Mouse (Mus musculus): ENCODE data around the gene Gtpbp3. TPM values are rescaled to one million over a fixed set of nuclear protein-coding genes. Genes with fewer than 3 reads are reported as not detected.

Gene Gtpbp3
- polyA plus RNA-seq, 1 experiment, result 6.1 TPM

DNA sequence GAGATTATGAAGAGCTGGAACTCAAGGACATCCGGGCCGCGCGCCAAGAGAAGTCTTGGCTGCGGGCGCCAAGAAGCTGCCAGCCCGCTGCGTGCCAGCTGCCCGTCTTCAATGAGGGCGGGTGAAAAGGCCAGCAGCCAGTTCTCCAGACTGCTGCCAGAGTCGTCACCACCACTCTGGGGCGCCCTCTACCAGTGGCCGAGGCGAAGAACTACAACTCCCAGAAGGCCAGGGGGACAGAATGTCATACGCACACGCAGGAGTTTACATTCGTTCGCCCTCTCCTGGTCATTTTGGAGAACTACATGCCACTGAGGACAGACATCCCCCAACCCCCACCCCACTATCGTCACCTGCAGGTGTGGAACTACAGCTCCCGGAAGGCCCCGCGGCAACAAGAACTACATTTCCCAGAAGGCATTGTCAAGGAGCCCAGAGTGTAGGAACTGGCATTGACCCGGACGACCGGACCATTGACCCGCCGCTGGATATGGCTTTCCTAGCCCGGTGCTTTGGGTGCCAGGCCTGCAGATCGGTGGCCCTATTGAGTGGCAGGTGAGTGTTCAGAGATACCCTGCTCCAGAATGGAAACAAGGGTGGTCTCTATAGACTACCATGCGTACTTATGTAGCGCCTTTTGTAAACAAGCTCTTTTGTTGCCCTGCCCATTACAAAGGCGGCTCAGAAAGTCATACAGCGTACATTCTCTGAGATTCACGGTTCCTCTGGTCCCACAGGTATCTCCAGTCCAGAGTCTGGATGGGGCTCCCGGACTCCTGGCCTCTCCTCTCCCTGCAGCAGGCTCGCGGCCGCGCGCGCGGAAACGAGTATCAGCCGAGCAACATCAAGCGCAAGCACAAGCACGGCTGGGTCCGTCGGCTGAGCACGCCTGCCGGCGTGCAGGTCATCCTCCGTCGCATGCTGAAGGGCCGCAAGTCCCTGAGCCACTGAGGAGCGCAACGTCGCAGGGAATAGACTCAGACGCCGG is 23.1 kb upstream of the Gtpbp3 start, which contains the start of gene Mrpl34:
TSS of gene Mrpl34 (plus strand) at position 447 of the 988 bp plus-strand sequence.
- H3K4me3 ChIP-seq (ENCODE audit: control insufficient read depth, low read depth, low read length), result peak within 1 kb of the TSS; percentile 97
- peak; percentile 42 for TF ChIP-seq POLR2A (IDR thresholded peaks at IDR 0.05; ENCODE audit: control insufficient read depth, low read depth, low read length)
- peak; percentile 89 for TF ChIP-seq CTCF (IDR thresholded peaks at IDR 0.05; ENCODE audit: control insufficient read depth, insufficient read depth, insufficient replicate concordance, low read depth, low read length)
- H3K4me1 ChIP-seq (ENCODE audit: control insufficient read depth, insufficient read depth, low read length), result peaks cover 34% of the 10 kb centered on the region
- no peaks in the 10 kb centered on the region for H3K27me3 ChIP-seq (ENCODE audit: control insufficient read depth, insufficient read depth, low read length)
- peak within 1 kb of the TSS; percentile 94 for H3K27ac ChIP-seq (ENCODE audit: control insufficient read depth, insufficient read depth, low read depth, low read length)
- no peaks in the 10 kb centered on the region for H3K36me3 ChIP-seq (ENCODE audit: control insufficient read depth, insufficient read depth, low read length)

DNA sequence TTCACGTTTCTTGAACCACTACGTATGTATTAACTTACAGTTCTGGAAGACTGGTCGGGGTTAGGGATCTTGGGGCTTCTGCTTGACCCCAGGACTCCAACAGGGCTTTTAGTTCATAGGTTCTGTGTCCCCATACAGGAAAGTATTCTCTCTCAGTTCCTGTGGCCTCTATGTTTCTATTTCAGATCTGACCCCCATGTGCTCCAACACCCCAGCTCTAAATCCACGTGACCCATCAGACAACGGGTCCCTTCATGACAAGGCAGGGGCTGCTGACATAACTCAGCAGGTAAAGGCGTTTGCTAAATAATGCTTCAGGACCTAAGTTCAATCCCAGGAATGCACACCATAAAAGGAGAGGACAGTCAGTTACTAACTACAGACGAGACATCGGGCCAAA is 22.2 kb upstream of the Gtpbp3 start:
- Histone ChIP-seq H3K27me3 (ENCODE audit: control insufficient read depth, insufficient read depth, low read length) (no peaks in the 10 kb centered on the region), H3K4me1 (ENCODE audit: control insufficient read depth, insufficient read depth, low read length) (peaks cover 36% of the 10 kb centered on the region), H3K27ac (ENCODE audit: control insufficient read depth, insufficient read depth, low read depth, low read length) (no peak overlapping the region), H3K4me3 (ENCODE audit: control insufficient read depth, low read depth, low read length) (no peak overlapping the region), H3K36me3 (ENCODE audit: control insufficient read depth, insufficient read depth, low read length) (no peaks in the 10 kb centered on the region)
- no peak for TF ChIP-seq CTCF (IDR thresholded peaks at IDR 0.05; ENCODE audit: control insufficient read depth, insufficient read depth, insufficient replicate concordance, low read depth, low read length)
- TF ChIP-seq POLR2A (IDR thresholded peaks at IDR 0.05; ENCODE audit: control insufficient read depth, low read depth, low read length), result no peak

DNA sequence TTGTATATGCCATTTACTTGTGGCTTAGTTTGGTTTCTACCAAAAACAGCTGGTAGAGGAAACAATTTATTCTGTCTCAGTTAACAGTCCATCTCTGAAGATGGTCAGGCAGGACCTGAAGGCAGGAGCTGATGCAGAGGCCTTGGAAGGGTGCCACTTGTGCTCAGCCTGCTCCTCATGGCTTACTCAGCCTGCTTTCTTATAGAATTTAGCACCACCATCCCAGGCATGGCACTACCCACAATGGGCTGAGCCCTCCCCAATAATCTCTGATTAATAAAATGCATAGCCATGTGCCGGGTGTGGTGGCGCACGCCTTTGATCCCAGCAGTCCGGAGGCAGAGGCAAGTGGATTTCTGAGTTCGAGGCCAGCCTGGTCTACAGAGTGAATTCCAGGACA is 21.7 kb upstream of the Gtpbp3 start:
- Histone ChIP-seq H3K27ac (ENCODE audit: control insufficient read depth, insufficient read depth, low read depth, low read length) (no peak overlapping the region), H3K4me3 (ENCODE audit: control insufficient read depth, low read depth, low read length) (no peak overlapping the region)
- TF ChIP-seq POLR2A (IDR thresholded peaks at IDR 0.05; ENCODE audit: control insufficient read depth, low read depth, low read length) (no peak), CTCF (IDR thresholded peaks at IDR 0.05; ENCODE audit: control insufficient read depth, insufficient read depth, insufficient replicate concordance, low read depth, low read length) (no peak)

DNA sequence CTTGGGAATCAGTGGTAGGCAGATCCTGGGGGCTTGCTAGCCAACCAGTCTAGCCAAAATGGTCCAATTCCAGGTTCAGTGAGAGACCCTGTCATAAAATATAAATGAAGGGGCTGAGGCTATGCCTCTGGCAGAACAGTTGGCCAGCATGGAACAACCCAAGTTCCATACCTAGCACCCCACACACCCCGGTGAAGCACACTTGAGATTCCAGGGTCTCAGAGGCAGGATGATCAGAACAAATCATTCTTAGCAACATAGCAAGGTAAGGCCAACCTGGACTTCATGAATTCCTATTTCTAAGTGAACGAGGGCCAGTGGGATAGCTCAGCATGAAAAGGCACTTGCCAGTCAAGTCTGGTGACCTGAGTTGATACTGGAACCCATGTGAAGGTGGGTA is 20.7 kb upstream of the Gtpbp3 start:
- peak overlapping the region; percentile 8; the same call in 1 of the 2 replicates for H3K4me3 ChIP-seq (ENCODE audit: control insufficient read depth, low read depth, low read length)
- H3K4me1 ChIP-seq (ENCODE audit: control insufficient read depth, insufficient read depth, low read length), result peaks cover 26% of the 10 kb centered on the region
- H3K27ac ChIP-seq (ENCODE audit: control insufficient read depth, insufficient read depth, low read depth, low read length), result no peak overlapping the region
- TF ChIP-seq POLR2A (IDR thresholded peaks at IDR 0.05; ENCODE audit: control insufficient read depth, low read depth, low read length) (no peak), CTCF (IDR thresholded peaks at IDR 0.05; ENCODE audit: control insufficient read depth, insufficient read depth, insufficient replicate concordance, low read depth, low read length) (no peak)
- no peaks in the 10 kb centered on the region for H3K27me3 ChIP-seq (ENCODE audit: control insufficient read depth, insufficient read depth, low read length)
- H3K36me3 ChIP-seq (ENCODE audit: control insufficient read depth, insufficient read depth, low read length), result no peaks in the 10 kb centered on the region

More for the DNA sequence above, 21.7 kb upstream of the Gtpbp3 start:
- Histone ChIP-seq H3K27me3 (ENCODE audit: control insufficient read depth, insufficient read depth, low read length) (no peaks in the 10 kb centered on the region), H3K4me1 (ENCODE audit: control insufficient read depth, insufficient read depth, low read length) (peaks cover 34% of the 10 kb centered on the region), H3K36me3 (ENCODE audit: control insufficient read depth, insufficient read depth, low read length) (no peaks in the 10 kb centered on the region)

DNA sequence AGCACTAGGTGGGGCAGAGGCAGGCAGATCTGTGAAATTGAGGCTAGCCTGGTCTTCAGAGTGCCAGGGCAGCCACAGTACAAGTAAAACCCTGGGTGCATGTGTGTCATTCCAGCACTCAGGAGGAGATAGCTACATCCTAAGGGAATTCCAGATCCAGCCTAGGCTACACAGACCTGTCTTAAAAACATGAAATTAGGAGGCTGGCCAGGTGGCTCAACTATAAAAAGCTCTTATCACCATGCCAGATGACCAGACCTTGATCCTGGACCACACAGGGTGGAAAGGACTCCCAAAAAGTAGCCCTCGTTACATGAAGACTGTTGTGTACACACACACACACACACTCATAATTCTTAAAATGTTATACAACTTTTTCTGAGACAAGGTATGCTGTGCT is 19.9 kb upstream of the Gtpbp3 start:
- TF ChIP-seq POLR2A (IDR thresholded peaks at IDR 0.05; ENCODE audit: control insufficient read depth, low read depth, low read length), result no peak
- TF ChIP-seq CTCF (IDR thresholded peaks at IDR 0.05; ENCODE audit: control insufficient read depth, insufficient read depth, insufficient replicate concordance, low read depth, low read length), result no peak
- Histone ChIP-seq H3K4me1 (ENCODE audit: control insufficient read depth, insufficient read depth, low read length) (peaks cover 21% of the 10 kb centered on the region), H3K27ac (ENCODE audit: control insufficient read depth, insufficient read depth, low read depth, low read length) (no peak overlapping the region), H3K36me3 (ENCODE audit: control insufficient read depth, insufficient read depth, low read length) (no peaks in the 10 kb centered on the region), H3K4me3 (ENCODE audit: control insufficient read depth, low read depth, low read length) (peak overlapping the region; percentile 88; the same call in 1 of the 2 replicates), H3K27me3 (ENCODE audit: control insufficient read depth, insufficient read depth, low read length) (no peaks in the 10 kb centered on the region)

DNA sequence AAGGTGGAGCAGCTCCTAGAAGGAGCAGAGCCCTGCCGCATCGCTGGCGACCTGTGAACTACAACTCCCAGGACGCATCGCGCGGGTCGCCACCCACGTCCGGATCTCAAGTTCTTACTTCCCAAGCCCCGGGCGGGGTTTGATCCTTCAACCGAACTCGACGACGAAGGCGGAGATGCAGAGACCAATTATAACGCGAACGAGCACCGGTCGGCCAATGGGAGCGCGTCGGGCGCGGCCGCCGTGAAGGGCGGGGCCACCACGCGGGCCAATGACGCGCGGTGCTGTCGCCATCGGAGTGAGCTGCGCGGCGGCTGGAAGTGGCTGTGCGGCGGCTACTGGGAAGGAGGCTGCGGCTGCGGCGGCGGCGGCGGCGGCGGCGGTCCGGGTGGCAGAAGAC is 19.0 kb upstream of the Gtpbp3 start, which contains the start of gene Dda1:
TSS of gene Dda1 (plus strand) at position 284 of the 400 bp plus-strand sequence.
- TF ChIP-seq POLR2A (IDR thresholded peaks at IDR 0.05; ENCODE audit: control insufficient read depth, low read depth, low read length) (peak; percentile 81), CTCF (IDR thresholded peaks at IDR 0.05; ENCODE audit: control insufficient read depth, insufficient read depth, insufficient replicate concordance, low read depth, low read length) (no peak)
- Histone ChIP-seq H3K36me3 (ENCODE audit: control insufficient read depth, insufficient read depth, low read length) (no peaks in the 10 kb centered on the region), H3K27ac (ENCODE audit: control insufficient read depth, insufficient read depth, low read depth, low read length) (peak within 1 kb of the TSS; percentile 84), H3K4me3 (ENCODE audit: control insufficient read depth, low read depth, low read length) (peak within 1 kb of the TSS; percentile 88), H3K4me1 (ENCODE audit: control insufficient read depth, insufficient read depth, low read length) (peaks cover 18% of the 10 kb centered on the region), H3K27me3 (ENCODE audit: control insufficient read depth, insufficient read depth, low read length) (no peaks in the 10 kb centered on the region)

DNA sequence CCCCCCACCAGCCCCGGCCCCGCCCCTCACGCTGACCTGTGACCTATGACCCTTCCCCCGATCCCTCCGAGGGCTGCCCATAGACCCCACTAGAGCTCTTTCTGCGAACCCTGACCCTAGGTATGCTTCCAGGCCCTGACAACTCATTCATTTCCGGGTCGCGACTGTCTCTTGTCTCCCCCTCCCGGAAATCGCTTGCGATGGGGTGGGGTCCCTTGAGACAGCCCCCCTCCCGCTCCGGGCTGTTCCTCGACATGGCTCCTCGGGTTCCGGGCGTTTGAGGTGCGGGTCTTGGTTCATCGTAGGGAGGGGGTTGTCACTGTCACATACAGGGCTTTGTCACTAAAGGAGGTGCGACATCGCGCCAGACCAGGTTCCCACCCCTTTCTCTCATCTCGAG is 18.5 kb upstream of the Gtpbp3 start:
- TF ChIP-seq POLR2A (IDR thresholded peaks at IDR 0.05; ENCODE audit: control insufficient read depth, low read depth, low read length), result no peak
- no peak for TF ChIP-seq CTCF (IDR thresholded peaks at IDR 0.05; ENCODE audit: control insufficient read depth, insufficient read depth, insufficient replicate concordance, low read depth, low read length)
- Histone ChIP-seq H3K4me1 (ENCODE audit: control insufficient read depth, insufficient read depth, low read length) (peaks cover 13% of the 10 kb centered on the region), H3K4me3 (ENCODE audit: control insufficient read depth, low read depth, low read length) (peak overlapping the region; percentile 88), H3K27ac (ENCODE audit: control insufficient read depth, insufficient read depth, low read depth, low read length) (peak overlapping the region; percentile 84), H3K27me3 (ENCODE audit: control insufficient read depth, insufficient read depth, low read length) (no peaks in the 10 kb centered on the region), H3K36me3 (ENCODE audit: control insufficient read depth, insufficient read depth, low read length) (no peaks in the 10 kb centered on the region)

All from testis, adult 2 months (tissue).